Mouse (Mus musculus): ENCODE results near the gene Chst1. TPM values are rescaled to one million over a fixed set of nuclear protein-coding genes. Genes with fewer than 3 reads are reported as not detected.

Gene Chst1
- total RNA-seq, 2 experiments from 2014 or later: not detected

- peak; percentile 23; the same call in 1 of the 2 replicates for ATAC-seq (replicated peaks; ENCODE audit: low FRiP score, poor library complexity, severe bottlenecking)
Measured at GRCm38 (mm10) chr2:92608810-92609581, 9.5 kb downstream of the Chst1 start.

DNA sequence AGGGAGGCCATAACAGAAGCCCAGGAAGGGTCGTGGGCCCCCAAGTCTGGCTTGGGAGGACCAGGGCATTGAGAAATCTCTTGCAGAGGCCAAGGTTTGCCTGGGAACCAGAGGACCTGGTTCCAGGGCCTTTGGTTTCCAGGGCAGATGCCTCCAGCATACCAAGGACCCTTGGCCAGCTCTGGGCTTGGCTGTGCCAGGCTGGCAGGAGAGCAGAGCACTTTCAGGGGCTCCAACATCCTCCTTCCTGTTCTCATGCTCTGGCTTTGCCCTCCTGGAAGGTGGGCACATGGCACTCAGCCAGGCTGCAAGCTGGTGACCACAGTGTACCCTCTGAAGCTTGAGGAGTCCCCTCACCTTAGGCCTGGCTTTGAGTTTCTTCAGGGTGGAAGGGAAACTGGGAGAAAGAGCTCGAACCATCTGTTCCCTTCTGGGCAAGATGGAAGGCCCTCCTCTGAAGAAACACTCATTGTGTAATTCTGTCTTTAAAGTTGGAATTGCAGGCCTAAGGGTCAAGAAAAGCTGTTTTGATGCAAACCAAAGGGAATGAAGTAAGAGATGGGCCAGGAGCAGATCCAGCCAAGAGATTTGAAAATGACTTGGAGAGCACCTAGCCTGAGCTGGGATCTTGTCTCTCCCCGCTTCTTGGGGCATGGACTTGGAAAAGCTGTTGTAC, 10.3 kb downstream of the Chst1 start:
- no peak for ATAC-seq (replicated peaks; ENCODE audit: low FRiP score, poor library complexity, severe bottlenecking)

GRCm38 (mm10) chr2:92613645-92614044, 14.1 kb downstream of the Chst1 start:
- no peak for ATAC-seq (replicated peaks; ENCODE audit: low FRiP score, poor library complexity, severe bottlenecking)

- ATAC-seq (replicated peaks; ENCODE audit: low FRiP score, poor library complexity, severe bottlenecking): no peak
Measured at GRCm38 (mm10) chr2:92614106-92614505, 14.6 kb downstream of the Chst1 start.

DNA sequence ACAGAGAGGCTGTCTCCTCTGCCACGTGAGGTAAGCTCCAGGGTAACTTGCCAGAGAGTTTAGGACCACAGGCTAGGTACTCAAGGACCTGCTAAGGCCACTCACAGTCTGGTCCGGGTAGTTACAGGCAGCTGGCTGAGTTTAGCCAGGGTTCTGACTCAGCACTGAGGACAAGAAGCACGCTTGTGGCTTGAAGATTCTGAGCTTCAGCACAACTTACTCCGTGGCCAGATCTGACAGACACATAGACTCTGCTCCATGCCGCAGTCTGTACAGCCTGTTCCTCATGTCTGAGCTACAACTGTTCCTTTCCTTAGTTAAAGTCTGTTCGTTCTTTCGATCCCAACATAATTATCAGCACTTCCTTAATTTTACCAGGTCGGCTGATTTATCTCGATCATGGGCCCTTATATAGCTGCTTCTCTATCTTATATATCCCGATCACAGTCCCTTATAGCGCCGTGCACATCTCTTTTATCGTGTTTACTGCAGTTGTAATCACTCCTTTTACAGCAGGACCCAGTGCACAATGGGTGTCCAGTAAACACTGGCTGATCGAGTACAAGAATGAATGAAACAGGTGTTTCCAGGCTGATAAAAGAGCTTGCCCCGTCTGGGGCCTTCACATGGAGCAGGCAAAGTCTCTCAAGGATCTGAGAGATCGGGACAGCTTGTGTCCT, 17.7 kb downstream of the Chst1 start:
- no peak for ATAC-seq (replicated peaks; ENCODE audit: low FRiP score, poor library complexity, severe bottlenecking)

GRCm38 (mm10) chr2:92618016-92618415, 18.5 kb downstream of the Chst1 start:
- ATAC-seq (replicated peaks; ENCODE audit: low FRiP score, poor library complexity, severe bottlenecking): no peak

DNA sequence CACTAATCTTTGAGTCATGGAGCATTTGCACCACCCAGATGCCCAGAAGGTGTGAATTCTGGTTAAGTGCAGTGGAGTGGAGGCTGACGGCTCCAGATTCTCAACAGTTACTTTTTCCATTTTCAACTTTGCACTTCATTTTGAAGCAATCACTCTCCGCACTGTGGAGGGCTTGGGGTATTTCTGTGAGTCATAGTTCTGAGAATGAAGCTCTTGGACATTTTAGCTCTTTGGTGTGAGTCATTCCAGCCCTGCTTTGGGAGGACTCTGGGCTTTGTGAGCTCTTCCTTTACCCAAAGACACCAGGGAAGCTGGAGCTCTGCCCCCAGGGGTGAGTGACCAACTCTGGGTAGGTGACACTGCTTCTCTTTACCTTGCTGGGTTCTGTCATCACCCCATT, 28.1 kb downstream of the Chst1 start:
- ATAC-seq (replicated peaks; ENCODE audit: low FRiP score, poor library complexity, severe bottlenecking): no peak

- no peak for ATAC-seq (replicated peaks; ENCODE audit: low FRiP score, poor library complexity, severe bottlenecking)
Measured at GRCm38 (mm10) chr2:92630799-92631198, 31.3 kb downstream of the Chst1 start.

DNA sequence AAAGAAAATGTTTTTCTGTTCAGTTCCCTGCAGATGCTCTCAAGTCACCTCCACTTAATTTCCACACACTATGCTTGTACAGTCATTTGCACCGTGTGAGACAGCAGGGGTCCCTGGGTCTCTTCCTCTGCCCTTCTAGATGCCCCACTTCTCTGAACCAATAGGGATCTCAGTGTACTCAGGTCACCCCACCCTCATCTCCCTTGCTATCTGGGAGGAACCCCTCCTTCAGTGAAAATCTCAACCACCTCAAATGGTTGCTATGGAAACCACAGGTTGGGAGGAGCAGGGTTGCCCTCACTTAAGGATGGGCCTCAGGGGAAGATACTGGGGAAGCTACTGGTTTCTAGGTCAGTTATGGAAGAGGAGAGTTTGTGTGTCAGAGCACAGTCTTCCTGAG, 32.5 kb downstream of the Chst1 start:
- no peak for ATAC-seq (replicated peaks; ENCODE audit: low FRiP score, poor library complexity, severe bottlenecking)

DNA sequence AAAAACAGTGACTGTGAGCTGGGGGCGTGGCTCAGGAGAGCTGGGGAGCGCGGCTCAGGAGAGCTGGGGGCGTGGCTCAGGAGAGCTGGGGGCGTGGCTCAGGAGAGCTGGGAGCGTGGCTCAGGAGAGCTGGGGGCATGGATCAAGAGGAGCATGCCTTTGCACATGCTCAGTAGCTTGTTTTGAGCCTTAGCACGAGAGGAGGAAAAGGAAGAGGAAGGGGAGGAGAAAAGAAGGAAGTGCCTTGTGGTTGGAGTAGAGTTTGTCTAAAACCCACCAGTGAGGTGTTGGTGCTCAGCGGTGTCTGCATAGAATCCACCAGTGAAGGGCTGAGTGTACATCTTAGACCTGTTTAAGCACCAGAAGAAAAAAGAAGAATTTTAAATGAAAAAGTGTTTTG, 41.0 kb downstream of the Chst1 start:
- ATAC-seq (replicated peaks; ENCODE audit: low FRiP score, poor library complexity, severe bottlenecking): peak; percentile 61; the same call in 1 of the 2 replicates

DNA sequence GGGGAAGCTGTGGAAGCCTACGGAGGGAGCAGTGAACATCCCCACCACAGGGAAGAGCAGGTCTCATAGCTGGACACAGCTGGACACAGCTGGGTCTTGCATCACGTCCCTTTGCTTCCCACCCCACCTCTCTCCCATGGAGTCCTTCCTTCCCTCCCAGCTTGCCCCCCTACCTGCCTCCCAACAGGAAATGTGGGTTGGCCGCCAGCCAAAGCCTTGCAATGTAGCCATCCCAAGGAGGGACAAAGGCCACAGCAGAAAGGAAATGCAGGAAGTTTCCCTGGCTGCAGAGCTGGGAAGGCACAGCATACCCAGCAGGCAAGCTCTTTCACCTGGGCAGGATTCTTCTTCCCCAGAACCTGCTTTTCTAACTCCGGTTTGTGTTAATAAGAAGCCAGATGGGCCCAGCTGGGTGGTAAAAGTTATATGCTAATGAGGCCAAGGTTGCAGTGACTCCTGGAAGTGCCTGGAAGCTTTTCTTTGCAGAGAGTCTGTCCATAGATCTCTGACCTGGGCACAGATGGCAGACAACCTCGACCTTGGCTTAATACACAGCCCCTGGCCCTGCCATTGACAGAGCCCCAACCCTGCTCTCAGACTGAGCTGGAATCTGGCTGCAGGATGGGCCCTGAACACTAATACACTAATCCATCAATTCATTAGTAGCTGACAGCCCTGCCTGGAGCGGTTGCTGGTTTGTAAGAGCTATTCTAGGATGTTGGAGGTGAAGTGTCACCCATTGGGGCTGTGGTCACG, 46.0 kb downstream of the Chst1 start:
- ATAC-seq (replicated peaks; ENCODE audit: low FRiP score, poor library complexity, severe bottlenecking): no peak

- ATAC-seq (replicated peaks; ENCODE audit: low FRiP score, poor library complexity, severe bottlenecking): no peak
Measured at GRCm38 (mm10) chr2:92649154-92649801, 49.8 kb downstream of the Chst1 start.

GRCm38 (mm10) chr2:92650428-92650827, 50.9 kb downstream of the Chst1 start:
- ATAC-seq (replicated peaks; ENCODE audit: low FRiP score, poor library complexity, severe bottlenecking): no peak

- no peak for ATAC-seq (replicated peaks; ENCODE audit: low FRiP score, poor library complexity, severe bottlenecking)
Measured at GRCm38 (mm10) chr2:92651294-92651816, 51.8 kb downstream of the Chst1 start.

- no peak for ATAC-seq (replicated peaks; ENCODE audit: low FRiP score, poor library complexity, severe bottlenecking)
Measured at GRCm38 (mm10) chr2:92657189-92657588, 57.7 kb downstream of the Chst1 start.

DNA sequence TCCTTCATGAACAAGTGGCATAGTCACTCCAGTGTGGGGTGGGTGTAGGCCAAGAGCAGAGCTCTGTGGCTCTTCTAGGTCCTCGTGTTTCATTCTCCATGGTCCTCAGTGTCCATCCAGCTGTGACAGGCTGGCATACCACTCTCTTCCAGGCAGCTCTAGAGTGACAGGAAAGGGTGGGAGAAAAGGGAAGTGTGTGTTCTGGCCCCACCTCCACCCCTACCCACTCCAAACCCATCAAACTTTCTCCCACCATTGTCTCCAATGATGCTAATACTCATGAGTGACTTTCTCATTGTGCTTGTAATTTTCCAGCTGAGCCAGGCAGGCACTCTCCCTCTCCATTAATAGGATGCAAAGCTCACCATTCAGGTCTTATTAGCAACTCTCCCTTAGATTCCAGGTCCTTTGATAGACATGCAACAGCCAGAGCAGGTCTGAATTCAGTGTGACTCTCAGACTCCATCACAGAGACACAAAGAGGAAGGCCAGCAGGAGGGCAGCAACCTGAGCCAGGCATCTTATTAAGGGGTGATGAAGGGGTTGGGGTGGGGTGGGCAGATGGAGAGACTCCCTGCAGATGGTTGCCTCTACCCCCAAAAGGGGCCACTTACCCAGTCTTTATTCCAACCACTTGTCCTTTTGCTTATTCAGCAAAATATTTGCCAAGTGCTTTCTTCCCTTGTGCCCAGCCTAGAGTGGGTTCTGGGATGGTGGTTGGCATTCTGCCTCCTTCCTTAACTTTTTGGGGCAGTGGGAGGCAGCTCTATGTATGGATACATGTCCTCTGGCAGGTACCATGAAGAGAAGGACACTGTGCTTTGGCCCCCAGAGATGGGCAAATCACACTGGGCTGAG, 59.0 kb downstream of the Chst1 start:
- no peak for ATAC-seq (replicated peaks; ENCODE audit: low FRiP score, poor library complexity, severe bottlenecking)

DNA sequence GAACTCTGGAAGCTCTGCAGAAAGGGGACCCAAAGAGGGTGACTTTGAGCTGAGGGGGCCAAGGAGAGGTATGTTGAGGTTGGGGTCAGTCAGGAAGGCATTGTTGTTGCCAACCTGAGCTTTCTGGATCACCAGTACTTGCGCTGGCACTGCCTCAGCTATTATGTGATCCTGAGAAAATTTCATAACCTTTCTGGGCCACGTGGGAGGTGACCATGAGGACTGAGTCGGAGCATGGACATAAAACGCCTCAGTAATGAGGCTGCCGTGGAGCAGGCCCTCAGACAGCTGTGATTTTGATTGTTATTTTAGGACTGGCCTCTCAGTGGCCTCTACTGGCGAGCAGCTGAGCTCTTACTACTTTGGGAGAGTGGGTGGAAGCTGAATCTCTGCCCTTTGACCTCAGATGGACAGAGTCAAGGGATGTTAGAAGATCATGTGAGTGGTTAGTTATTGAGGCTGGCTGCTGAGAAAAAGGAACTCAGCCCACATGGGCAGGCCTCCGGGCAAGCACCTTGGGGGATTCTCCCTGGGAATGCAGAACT, 60.1 kb downstream of the Chst1 start:
- ATAC-seq (replicated peaks; ENCODE audit: low FRiP score, poor library complexity, severe bottlenecking): no peak

GRCm38 (mm10) chr2:92662534-92663068, 63.1 kb downstream of the Chst1 start:
- no peak for ATAC-seq (replicated peaks; ENCODE audit: low FRiP score, poor library complexity, severe bottlenecking)

Data from erythroid progenitor cell, adult 5-6 weeks (primary cell).